Mouse (Mus musculus) heart, postnatal 25 days (tissue): ENCODE measurements at regions not wholly inside any gene's neighbourhood (a gene's known extent, or its start where the extent isn't known, plus 50 kb on each side); places are given as distances from the start of the nearest gene placed in this dataset.
A peak's percentile ranks its signal among the peaks of the same experiment; 100 is the strongest.

Source experiments
- DNase-seq: peaks from one replicate; pipeline ENCODE4 v3.0.0; 2022; ENCODE audit warnings: low spot score
- intact Hi-C: fragments of 180-260 bp; cut with DNase I; formaldehyde crosslinking; loops from one replicate; pipeline ENCODE4 v1.15.1; 2025

DNA sequence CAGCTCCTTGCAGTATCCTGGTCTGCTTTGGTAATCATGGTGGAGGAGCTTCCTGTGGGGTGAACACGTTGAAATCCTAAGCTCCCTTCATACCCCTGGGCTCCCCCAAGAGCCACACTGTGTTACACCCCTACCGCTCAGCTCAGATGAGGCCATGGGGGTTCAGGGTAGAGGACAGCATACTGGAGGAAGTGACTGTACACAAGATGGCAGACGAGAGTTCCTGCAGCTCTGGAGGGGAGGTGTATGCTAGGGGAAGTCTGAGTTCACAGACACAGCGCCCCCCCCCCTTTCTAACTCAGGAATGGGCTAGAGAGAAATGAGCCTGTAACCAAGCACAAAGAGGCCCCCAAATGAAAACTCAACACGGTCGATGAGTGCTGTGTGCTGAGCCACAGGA is 231.9 kb downstream of the Foxo1 start:
- intact Hi-C loops, result loop anchor here (5.0 kb wide), 1 partner anchor 47 kb away; no protein-coding TSS in a partner anchor
- no peak for DNase-seq

DNA sequence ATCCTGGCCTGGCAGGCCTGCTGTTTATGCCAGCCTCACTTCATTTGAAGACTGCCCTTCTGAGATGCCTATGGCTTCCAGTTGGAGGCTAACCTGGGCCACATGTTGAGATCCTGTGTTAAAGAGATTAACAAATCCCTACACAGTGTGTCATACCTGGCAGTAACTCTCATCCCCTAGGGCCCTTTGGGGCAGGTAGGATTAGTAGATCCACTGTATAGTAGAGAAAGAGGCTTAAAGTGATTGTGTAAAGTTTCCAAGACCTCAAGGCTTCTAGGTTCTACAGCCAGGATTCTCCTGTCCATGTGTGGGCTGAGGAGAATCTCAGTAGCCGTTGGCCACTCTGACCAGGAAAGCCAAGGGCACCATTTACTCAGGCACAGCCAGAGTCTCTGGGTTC is 231.4 kb downstream of the Foxo1 start:
- no peak for DNase-seq

DNA sequence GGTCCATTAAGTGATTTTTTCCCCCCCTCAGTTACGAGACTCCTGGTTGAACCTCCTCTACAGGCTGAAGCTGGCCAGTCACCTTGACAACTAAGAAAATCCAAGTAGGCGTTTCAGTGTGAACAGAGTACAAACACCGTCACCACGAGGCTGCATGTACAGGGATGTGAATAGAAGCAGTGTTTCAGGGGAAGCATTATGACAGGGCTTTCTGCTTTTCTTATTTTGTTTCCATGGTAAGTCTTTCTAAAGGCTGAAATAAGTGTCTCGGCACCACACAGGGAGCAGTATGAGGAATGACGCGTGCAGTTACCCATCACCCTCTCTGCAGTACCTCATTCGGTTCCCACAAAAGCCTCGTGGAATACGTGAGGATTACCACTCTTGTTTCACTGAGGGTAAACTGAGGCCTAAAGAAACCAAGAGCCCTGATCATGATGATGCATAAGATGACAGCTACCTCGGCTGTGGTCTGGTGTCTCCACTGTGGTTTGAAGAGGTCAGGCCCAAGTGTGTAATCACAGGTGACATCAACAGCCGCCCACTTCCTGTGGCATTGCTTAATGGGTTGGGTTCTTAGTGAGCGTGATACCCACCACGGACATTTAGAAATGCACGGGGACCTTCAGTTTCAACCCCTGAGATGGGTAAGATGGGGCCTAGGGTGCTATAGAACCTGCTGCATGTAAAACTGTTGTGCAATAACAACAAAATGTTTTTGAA is 230.5 kb downstream of the Foxo1 start:
- intact Hi-C loops, result no loop called here
- DNase-seq, result no peak

More for the DNA sequence above, 231.4 kb downstream of the Foxo1 start:
- intact Hi-C loops, result no loop called here

DNA sequence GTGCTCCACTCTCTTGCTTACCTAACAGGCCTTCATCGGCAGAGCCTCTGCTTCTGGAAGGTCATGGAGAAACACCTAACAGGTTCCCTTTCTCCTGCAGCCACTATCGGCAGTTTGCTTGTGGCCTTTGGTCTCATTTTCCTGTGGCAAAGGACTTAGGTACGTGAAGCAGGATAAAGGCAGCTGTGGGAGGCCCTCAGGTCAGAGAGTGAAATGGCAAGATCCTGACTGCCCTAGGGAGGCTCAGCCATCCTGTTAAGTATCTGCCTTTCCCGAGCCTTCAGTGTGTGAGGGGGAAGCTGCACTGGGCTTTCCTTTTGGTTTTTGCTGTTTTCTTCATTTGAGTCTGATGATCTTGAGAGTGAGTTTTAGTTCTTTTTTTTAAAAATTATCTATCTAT is 228.8 kb downstream of the Foxo1 start:
- DNase-seq, result no peak
- intact Hi-C loops, result no loop called here

DNA sequence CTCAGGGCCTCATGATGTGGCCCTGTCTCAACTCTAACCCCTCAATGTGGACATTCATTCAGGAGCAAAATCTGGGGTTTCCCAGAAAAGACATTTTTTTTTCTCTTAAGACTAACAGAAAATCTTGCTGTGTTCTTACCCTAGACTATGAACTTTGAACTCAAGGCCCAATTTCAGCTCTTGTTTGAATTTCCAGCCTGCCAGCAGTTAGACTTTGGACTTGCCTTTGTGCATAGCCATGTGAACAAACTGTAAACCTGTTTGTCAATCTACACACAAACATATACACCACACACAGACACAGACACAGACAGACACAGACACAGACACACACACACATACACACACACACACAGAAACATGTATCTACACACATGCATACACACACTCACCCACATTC is 227.3 kb downstream of the Foxo1 start:
- intact Hi-C loops, result no loop called here
- no peak for DNase-seq

DNA sequence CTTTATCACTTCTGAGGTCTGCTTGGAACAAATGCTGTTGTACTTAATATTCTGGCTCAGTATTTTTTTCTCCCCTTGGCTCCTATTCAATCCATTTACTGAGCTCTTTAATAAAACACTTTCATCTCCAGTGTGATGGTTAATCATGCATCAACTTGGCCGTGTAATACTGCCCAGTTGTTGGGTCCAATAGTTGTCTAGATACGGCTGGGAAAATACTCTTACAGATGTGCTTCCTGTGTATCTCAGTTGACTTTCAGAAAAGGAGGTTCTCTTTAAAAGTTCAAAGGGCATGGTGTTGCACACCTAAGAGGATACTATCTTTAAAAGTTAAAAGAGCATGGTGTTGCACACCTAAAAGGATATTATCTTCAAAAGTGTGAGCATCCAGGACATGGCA is 226.8 kb downstream of the Foxo1 start:
- no peak for DNase-seq
- intact Hi-C loops, result no loop called here

DNA sequence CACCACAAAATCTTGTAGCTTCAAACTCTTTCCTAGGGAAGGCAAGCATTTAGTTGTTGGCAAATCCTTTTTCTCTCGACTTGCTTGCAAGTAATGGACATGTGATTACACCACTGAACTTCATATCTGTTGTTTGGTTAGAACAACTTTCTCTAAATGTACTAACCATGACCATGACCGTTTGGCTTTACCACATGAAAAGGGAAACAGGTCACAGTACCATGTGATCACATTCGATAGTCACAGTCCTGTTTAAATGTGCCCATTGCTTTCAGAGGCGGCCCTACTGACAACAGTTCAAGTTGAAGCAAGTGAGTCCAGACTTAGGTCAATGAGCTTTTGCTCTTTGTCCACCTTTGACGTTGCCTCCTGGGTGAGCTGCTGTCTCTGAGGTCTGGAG is 211.1 kb downstream of the Foxo1 start:
- intact Hi-C loops, result no loop called here
- no peak for DNase-seq

DNA sequence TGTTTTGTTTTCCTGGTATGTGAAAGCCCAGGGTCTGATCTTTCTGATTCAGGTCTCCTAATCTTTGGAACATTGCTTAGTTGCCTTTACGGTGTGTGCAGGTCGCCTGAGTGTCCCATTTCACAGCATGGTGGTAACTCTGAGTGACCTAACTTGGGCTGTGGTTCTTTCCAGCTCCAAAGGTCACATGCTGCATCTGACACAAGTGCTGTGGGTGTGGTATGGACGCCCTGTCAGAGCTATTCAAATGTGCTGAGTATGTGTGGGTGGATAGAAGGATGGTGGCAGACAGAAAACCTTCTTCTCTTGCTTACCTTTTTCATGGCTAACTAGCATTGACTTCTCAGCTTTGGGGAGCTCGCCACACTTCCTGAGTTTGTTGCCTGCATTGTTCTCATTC is 201.8 kb downstream of the Foxo1 start:
- DNase-seq, result no peak
- intact Hi-C loops, result no loop called here

DNA sequence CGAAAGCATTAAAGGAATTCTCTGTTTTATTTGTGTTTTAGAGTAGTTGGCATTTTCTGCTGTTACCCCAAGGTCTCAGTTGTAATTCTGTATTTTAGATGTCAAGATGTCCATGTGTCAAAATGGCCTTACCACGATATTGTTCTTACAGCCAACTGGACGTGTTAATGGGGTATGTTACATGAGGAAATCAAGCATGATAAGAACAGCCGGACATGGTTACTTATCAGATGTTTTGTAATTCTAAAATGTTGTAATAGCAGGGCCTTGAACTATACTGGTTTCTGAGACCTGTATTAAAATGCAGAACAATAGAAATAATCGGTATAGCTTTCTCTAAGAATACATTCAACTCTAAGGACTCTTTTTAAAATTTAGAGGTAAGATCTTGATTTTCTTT is 201.3 kb downstream of the Foxo1 start:
- DNase-seq, result no peak
- intact Hi-C loops, result no loop called here

DNA sequence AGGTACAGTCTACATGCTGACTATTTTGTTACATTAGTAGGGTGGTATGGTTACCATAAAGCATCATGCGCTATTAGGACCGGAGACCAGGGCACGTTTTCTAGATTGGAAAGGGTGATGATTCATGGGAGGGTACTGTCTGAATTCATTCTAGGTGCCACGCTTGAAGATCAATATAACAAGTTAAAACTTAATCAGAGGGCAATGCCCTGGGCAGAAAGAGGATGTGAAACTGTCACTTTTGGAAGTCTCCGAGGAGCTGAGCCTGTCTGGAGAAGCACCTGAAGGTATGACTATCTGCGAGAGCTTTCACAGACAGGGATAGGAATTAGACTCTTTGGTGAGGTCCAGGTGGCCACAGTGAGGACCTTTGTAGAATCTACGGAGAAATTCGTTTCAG is 200.2 kb downstream of the Foxo1 start:
- intact Hi-C loops, result no loop called here

DNA sequence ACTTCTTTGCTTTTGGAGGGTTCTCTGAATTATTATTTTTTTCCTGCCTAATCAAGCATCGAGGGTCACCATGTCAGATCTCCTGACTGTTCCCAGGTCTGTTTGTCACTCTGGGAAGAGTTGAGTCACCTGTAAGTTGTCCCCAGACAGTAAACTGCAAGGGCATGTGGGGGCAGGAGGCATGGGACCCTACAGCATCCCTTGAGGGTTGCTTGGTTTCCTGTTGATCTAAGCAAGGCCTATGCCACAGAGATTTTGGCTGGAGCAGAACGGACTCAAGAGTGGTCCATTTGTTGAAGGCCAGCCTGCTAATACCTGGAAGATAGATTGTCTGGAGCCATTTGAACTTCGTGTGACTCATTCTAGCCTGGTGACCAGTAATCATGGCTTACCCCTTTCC is 199.7 kb downstream of the Foxo1 start:
- DNase-seq, result no peak
- intact Hi-C loops, result no loop called here

More for the DNA sequence above, 200.2 kb downstream of the Foxo1 start:
- DNase-seq, result no peak

DNA sequence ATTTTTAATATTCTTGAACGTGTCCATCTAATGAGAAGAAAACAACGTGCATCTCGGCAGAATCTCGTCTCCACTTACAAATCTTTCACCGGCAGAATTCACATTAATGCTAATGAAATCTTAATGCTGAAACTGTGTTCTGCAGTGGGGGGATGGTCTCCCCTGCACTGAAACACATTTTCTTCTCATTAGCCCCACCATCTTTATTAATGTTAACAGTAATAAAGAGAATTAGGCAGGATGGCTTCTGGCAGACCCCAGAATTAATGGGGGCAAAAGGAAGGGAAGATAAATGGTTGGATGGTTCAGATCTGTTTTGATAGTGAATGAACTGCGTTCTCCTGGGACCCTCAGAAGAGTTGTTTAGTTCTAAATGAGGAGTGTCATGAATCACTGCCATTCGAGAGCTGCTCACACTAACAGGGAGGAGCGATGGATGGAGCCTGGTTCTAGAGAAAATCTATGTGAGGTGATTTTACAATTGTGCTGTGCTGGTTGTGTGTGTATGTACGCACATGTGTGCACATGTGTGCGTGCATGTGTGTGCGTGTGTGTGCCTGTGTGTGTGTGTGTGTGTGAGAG is 198.9 kb downstream of the Foxo1 start:
- intact Hi-C loops, result no loop called here
- no peak for DNase-seq

DNA sequence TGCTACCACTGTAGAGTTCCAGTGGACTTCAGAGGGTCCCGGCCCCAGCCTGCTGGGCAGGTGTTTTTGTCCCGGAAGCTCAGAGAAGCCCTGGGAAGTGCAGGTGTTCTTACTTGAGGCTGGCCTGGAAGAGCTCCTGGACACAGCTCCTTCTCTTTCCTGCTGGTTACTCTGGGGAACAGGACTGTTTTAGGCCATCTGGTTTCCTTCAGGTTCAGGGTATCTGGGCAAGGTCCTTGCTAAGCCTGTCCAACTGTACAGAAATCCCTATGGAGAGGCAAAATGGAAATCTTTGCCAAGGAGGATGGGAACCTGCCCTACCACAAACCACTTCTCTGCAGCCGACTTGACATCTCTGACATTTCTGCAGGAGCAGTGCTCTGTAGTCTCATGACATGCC is 198.4 kb downstream of the Foxo1 start:
- intact Hi-C loops, result no loop called here
- no peak for DNase-seq

DNA sequence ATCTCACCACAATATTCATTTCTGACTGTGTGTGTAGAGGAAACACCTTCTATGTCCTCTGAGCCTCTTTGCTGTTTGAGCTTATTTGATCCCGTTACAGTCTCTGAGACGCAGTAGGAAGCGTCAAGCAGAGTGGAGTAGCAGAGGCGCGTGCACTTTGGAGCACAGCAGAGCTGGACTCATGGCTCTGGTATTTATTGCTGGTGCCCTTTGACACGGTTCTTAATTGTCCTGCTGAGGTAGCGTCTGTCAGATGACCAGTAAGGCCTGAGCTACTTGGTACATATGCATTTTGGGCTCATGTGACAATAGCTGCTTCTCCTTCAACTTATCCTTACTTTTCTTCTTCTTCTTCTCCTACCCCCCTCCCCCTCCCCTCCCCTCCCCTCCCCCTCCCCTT is 195.8 kb downstream of the Foxo1 start:
- intact Hi-C loops, result no loop called here
- DNase-seq, result no peak

DNA sequence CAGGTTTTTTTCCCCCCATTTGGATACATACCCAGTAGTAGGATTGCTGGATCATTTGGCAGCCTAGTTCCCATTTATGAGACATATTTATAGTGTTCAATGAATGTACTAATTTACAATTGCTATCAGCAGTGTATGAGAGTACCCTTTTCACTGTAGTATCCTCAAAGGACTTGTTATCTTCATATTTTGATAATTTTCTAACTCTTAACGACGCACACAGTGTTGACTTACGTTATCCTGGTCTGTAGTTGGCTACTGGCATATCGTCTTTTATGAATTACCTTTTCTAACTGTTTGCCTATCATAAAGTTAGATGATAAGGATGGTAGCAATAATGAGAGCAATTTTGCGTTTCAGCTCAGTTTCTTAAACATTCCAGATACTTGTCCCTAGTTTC is 186.8 kb downstream of the Foxo1 start:
- no peak for DNase-seq
- intact Hi-C loops, result loop anchor here (5.0 to 10.0 kb wide), 2 partner anchors 232 to 520 kb away; no protein-coding TSS in a partner anchor

DNA sequence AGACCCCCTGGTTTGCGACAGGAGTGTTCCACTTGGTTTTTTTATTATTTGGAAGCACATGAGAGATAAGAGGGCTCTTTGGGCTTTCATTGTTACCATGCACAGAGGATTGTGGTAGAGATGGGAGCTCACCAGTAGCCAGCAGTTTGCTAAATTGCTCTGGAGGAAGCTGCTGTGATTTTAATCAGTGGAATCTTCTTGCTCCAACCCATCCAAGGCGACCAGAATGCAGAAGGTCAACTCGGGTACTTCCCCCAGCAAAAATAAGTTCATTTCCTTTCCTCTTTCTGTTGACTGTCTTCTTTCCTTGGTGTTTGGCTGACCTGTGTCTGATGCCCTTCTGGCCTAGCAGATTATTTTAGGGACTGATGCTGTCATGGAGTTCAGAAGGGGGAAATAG is 184.9 kb downstream of the Foxo1 start:
- no peak for DNase-seq
- intact Hi-C loops, result loop anchor here (2.0 to 10.0 kb wide), 3 partner anchors 190 to 522 kb away; no protein-coding TSS in a partner anchor

DNA sequence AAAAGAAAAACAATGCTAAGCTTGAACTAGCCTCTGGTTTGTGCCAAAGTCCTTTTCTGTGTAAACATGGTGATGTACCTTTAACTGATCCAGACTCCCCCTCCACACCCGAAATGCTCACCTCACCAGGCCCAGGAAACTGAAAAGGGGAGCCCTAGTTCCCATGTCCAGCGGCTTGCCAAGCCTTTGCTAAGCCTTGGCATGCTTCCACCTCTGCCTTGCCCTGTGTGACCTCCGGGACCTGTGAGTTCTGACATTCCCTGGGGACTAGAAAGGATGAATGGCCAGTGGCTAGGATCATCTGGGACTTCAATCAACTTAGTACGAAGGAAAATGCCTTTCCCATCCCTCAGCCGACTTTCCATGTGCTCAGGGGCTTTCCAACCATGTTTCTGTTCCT is 184.2 kb downstream of the Foxo1 start:
- peak; percentile 76 for DNase-seq
- intact Hi-C loops, result loop anchor here (1.0 to 10.0 kb wide), 4 partner anchors 48 to 522 kb away; no protein-coding TSS in a partner anchor

DNA sequence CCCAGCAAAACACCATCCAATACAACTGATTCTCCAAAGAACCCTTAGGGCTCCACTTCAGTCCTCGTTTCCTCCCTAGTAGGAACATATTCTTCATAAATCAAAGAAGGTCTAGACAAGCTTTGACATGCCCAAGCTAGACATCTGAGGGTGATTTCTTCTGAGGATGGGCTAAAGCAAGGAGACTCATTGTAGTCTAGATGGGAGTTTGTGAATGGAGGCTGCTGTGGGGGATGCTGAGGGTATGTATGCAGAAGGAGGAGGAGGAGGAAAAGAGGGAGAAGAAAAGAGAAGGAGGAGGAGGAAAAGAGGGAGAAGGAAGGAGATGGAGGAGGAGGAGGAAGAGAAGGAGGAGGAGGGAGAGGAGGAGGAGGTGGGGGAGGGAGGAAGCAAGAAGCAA is 178.9 kb downstream of the Foxo1 start:
- intact Hi-C loops, result loop anchor here (5.0 kb wide), 1 partner anchor 195 kb away; no protein-coding TSS in a partner anchor
- DNase-seq, result no peak

DNA sequence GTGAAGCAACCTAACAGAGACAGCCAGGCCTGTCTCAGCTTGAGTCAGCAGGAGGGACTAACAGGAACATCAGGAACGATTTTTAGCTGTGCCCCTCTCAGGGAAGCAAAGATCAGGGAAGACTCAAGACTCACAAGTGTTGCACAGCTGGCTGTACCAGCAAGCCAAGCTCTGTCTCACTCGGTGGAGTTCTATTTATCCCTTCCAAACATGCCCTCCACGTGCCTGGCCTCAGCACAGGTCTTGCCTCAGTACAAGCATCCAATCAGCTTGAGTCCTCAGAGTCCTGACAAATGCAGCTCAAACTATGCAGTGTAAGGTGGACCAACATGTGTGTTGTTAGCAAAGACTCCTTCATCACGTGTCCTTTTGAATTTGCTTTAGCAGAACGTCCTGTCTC is 178.4 kb downstream of the Foxo1 start:
- no peak for DNase-seq
- intact Hi-C loops, result loop anchor here (5.0 kb wide), 1 partner anchor 196 kb away; no protein-coding TSS in a partner anchor

DNA sequence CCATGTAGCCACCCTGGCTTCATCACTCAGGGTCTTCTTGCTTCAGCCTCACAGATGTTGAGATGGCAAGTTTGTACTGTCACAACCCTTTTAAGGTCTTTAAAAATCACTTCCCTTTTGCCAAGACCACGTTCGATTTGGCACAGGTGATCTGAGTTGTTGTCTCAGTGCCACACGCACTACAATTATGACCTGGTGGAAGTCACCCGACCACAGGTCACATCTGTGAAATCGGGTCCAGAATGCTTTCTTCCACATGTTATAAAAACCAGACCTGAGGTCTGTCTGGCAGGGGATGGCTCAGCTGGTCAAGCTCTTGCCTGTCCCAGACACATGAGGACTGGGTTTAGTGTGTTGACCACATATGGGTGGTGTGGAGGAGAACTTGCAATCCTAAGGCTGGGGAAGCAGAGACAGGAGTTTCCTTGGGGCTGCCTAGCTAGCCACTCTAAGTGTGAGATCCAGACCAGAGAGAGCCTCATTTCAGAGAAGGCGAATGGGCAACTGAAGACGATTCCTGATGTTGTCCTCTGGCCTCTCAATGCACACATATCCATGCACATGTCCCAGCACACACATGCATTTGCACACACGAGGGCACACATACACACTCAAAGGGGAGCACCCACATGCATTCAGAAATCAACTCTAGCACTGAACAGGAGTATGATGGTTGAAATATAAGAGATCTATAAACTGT is 176.4 kb downstream of the Foxo1 start:
- intact Hi-C loops, result loop anchor here (5.0 kb wide), 1 partner anchor 198 kb away; no protein-coding TSS in a partner anchor
- DNase-seq, result no peak

DNA sequence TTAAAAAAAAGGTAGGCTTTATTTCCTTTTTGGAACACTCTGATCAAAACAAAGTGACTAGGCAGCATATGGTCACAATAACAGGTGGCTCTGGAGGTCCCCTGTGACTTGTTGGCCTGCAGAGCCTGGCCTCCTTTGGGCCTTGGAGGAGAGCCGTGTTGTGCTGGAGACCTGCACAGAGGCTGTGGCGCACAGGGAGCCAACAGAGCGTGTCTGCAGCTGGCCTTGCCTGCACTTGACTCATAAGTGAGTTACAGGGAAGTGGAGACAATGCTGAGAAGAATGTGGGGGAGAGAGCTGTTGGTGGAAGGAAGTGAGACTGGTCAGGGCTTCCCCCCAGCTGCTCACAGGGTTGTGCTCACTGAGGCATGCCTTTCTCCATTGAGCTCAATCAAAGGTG is 175.7 kb downstream of the Foxo1 start:
- intact Hi-C loops, result no loop called here

More for the DNA sequence above, 175.7 kb downstream of the Foxo1 start:
- peak; percentile 73 for DNase-seq
